Mouse (Mus musculus) liver, postnatal 0 days (tissue): ENCODE data around the gene Glo1.

Experiments
- CTCF ChIP-seq: sonication (generic); IDR thresholded peaks from 2 replicates; pipeline ENCODE4 v1.5.1; 2016; ENCODE audit warnings: antibody characterized with exemption, low read depth
- EP300 ChIP-seq: IDR thresholded peaks from 2 replicates; pipeline ENCODE4 v1.6.1; 2016; ENCODE audit warnings: antibody characterized with exemption, low read depth, mild to moderate bottlenecking

DNA sequence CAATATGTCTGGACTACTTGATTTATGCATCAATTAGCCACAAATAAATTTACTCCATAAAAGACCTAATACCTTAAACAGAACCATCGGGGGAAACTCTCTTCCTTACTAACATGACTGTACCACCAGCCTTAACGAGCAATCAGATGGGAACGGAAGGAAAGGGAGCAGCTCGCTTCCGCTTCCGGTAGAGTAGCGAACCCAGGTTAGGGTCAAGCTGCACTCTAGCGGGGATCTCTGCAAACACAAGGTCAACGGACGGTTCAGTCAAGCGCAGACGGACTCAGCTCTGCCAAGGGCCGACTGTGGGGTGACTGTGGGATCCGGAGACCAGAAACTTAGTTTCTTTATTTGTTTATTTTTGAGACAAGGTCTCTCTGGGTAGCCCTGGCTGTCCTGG, 24.5 kb downstream of the Glo1 start:
- TF ChIP-seq CTCF (no peak), EP300 (no peak)
